Mouse (Mus musculus): Measurements from ENCODE around the gene Lce1e. TPM values are rescaled to one million over a fixed set of nuclear protein-coding genes. Genes with fewer than 3 reads are reported as not detected.

The Lce1e gene
- polyA plus RNA-seq (2012; rRNA removed) = not detected in 2 replicates

DNA sequence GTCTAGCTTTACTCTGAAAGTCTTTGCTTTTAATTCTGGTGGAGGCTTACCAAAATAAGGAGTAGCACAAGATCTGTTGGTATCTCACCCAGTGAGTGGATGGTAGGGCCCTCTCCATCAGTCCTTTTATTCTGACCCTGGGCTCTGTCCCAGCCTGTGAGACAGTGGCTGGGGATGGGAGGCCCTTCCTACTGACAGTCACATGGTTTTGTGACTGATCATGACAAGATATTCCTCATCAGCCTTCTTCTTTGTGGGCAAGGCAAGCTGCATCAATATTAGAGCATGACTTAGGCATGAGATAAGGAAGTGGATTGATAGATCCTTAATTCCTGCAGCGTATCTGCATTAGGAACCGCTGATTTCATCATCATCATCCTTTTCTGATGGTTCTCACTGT is at the start of gene Lce1e:
Gene Lce1e (minus strand): TSS at position 101 of the 400 bp plus-strand sequence.

GRCm38 (mm10) chr3:92752238-92752637 is 43.4 kb upstream of the Lce1e start, which contains the start of gene Lce1g:
Lce1g (minus strand) TSS chr3:92752338.

DNA sequence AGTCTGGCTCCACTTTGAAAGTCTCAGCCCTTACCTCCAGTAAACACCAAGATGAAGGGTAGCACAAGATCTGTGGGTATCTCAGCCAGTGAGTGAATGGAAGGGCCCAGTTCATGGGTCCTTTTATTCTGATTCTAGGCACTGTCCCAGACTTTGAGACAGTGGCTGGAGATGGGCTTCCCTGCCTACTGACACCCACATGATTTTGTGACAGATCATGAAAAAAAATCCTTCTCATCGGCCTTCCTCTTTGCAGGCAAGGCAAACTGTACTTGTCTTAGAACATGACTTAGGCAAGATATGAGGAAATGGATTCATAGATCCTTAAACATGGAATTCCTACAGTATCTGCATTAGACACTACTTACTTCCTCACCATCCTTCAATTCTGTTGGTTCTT is 30.1 kb upstream of the Lce1e start, which contains the start of gene Gm38119:
Gene Gm38119 (minus strand): TSS at position 101 of the 400 bp plus-strand sequence.

DNA sequence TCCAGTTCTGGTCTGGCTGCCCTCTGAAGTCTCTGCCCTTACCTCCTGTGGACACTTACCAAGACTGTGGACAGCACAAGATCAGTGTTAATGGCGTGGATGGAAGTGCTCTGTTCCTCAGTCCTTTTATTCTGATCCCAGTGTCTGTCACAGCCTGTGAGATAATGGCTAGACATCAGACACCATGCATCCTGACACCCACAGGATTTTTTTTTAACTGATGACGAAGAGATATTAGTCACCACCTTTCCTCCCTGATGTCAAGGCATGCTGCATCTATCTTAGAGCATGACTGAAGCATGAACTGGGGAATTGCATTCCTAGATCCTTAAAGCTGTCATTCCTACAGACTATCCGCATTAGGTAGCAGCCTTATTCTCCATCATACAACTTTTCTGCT is 11.4 kb upstream of the Lce1e start, which contains the start of gene Lce1f:
Gene Lce1f (minus strand): TSS at position 101 of the 400 bp plus-strand sequence.

DNA sequence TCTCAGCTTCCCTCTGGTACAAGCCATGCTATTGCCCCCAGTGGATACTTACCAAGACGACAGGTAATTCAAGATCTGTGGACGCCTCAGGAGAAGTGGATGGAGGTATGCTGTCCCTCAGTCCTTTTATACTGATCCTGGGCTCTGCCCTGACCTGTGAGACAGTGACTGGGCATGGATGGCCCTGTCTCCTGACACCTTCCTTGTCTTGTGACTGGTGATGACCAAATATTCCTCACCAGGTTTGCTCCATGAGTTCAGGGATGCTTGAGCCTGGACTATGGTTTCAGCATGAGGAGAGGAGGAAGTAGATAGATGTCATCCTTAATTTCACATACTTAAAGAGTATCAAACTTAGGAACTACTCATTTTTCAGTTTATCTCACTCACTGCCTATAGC is 21.8 kb downstream of the Lce1e start, which contains the start of gene Lce1d:
Gene Lce1d (minus strand): TSS at position 101 of the 400 bp plus-strand sequence.

DNA sequence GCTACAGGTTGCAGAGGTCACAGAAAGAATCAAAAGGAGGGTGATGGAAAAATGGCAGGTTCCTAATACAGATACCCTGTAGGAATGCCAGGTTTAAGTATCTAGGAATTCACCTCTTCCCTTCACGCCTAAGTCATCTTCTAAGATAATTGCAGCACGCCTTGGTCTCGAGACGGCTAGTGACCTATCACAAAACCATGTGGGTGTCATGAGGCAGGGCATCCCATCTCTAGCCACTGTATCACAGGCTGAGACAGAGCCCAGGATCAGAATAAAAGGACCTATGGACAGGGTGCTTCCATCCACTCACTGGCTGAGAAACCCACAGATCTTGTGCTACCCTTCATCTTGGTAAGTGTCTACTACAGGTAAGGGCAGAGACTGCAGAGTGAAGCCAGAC is 29.9 kb downstream of the Lce1e start, which contains the start of gene Lce1c:
Gene Lce1c (plus strand): TSS at position 301 of the 400 bp plus-strand sequence.

DNA sequence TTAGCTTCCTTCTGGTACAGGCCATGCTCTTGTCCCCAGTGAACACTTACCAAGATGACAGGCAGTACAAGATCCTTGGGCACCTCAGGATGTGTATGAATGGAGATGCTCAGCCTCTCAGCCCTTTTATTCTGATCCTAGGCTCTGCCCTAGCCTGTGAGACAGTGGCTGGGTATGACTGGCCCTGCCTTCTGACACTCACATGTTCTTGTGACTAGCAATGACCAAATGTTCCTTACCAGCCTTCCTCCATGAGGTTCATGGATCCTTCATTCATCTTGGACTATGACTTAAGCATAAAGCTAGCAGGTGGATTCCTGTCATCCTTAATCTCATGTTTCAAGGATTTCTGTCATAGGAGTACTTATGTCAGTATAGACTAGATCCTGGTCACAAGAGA is 38.7 kb downstream of the Lce1e start, which contains the start of gene Lce1a2:
Gene Lce1a2 (minus strand): TSS at position 101 of the 400 bp plus-strand sequence.

Other genes starting within 250 kb of the Lce1e start
- gene Sprr1a, start 223.2 kb downstream of the Lce1e start, polyA plus RNA-seq (2012; rRNA removed) = 27.3 and 33.0 TPM in 2 replicates
- gene Sprr4, start 208.6 kb downstream of the Lce1e start, polyA plus RNA-seq (2012; rRNA removed) = not detected in 2 replicates
- gene 2310046K23Rik, start 174.6 kb downstream of the Lce1e start, polyA plus RNA-seq (2012; rRNA removed) = not detected in 2 replicates
- gene Ivl, start 135.3 kb downstream of the Lce1e start, polyA plus RNA-seq (2012; rRNA removed) = not detected in 2 replicates
- not detected in 2 replicates for gene Smcp, start 120.1 kb downstream of the Lce1e start, polyA plus RNA-seq (2012; rRNA removed)
- gene 2210017I01Rik, start 101.6 kb downstream of the Lce1e start, polyA plus RNA-seq (2012; rRNA removed) = not detected in 2 replicates
- gene Lce6a, start 87.4 kb downstream of the Lce1e start, polyA plus RNA-seq (2012; rRNA removed) = not detected in 2 replicates
- gene Lce1a1, start 60.8 kb downstream of the Lce1e start, polyA plus RNA-seq (2012; rRNA removed) = not detected in 2 replicates
- not detected in 2 replicates for gene Lce1b, start 52.1 kb downstream of the Lce1e start, polyA plus RNA-seq (2012; rRNA removed)
- not detected in 2 replicates for gene Lce1a2, start 38.8 kb downstream of the Lce1e start, polyA plus RNA-seq (2012; rRNA removed)
- not detected in 2 replicates for gene Lce1c, start 29.8 kb downstream of the Lce1e start, polyA plus RNA-seq (2012; rRNA removed)
- not detected in 2 replicates for gene Lce1d, start 21.9 kb downstream of the Lce1e start, polyA plus RNA-seq (2012; rRNA removed)
- not detected in 2 replicates for gene Lce1f, start 11.3 kb upstream of the Lce1e start, polyA plus RNA-seq (2012; rRNA removed)
- gene Gm38119, start 30.0 kb upstream of the Lce1e start, polyA plus RNA-seq (2012; rRNA removed) = not detected in 2 replicates
- gene Lce1g, start 43.3 kb upstream of the Lce1e start, polyA plus RNA-seq (2012; rRNA removed) = not detected in 2 replicates
- gene Lce1h, start 56.0 kb upstream of the Lce1e start, polyA plus RNA-seq (2012; rRNA removed) = not detected in 2 replicates
- gene Lce1i, start 69.8 kb upstream of the Lce1e start, polyA plus RNA-seq (2012; rRNA removed) = not detected in 2 replicates
- not detected in 2 replicates for gene Lce1j, start 81.4 kb upstream of the Lce1e start, polyA plus RNA-seq (2012; rRNA removed)
- not detected in 2 replicates for gene Lce1k, start 98.8 kb upstream of the Lce1e start, polyA plus RNA-seq (2012; rRNA removed)
- not detected in 2 replicates for gene Kprp, start 118.2 kb upstream of the Lce1e start, polyA plus RNA-seq (2012; rRNA removed)
- not detected in 2 replicates for gene Lce1l, start 142.2 kb upstream of the Lce1e start, polyA plus RNA-seq (2012; rRNA removed)
- gene 2310050C09Rik, start 161.1 kb upstream of the Lce1e start, polyA plus RNA-seq (2012; rRNA removed) = not detected in 2 replicates
- gene Lce3a, start 217.2 kb upstream of the Lce1e start, polyA plus RNA-seq (2012; rRNA removed) = not detected in 2 replicates
- gene Lce3b, start 223.9 kb upstream of the Lce1e start, polyA plus RNA-seq (2012; rRNA removed) = not detected in 2 replicates
- not detected in 2 replicates for gene Lce3c, start 235.4 kb upstream of the Lce1e start, polyA plus RNA-seq (2012; rRNA removed)
- gene Lce3d, start 248.3 kb upstream of the Lce1e start, polyA plus RNA-seq (2012; rRNA removed) = not detected in 2 replicates